Mouse (Mus musculus) megakaryocyte, embryonic 14.5 days (primary cell): Measurements from ENCODE around the gene Smad1. TPM values are rescaled to one million over a fixed set of nuclear protein-coding genes. Genes with fewer than 3 reads are reported as not detected.
A peak's percentile ranks its signal among the peaks of the same experiment; 100 is the strongest.

Source experiments
- H3K27me3 ChIP-seq: replicated peaks from 2 replicates; pipeline ENCODE3; 2012; ENCODE audit warnings: inconsistent platforms
- H3K36me3 ChIP-seq: replicated peaks from 2 replicates; pipeline ENCODE3; 2012; ENCODE audit warnings: low read length, inconsistent platforms, mixed read lengths
- H3K4me1 ChIP-seq: 2 replicates; pipeline ENCODE4 v1.6.1; 2012; ENCODE audit warnings: inconsistent platforms
- H3K4me3 ChIP-seq: replicated peaks from 2 replicates; pipeline ENCODE3; 2012; ENCODE audit warnings: moderate library complexity, mild to moderate bottlenecking, inconsistent platforms
- H3K9me3 ChIP-seq: 2 replicates; pipeline ENCODE4 v1.6.1; 2012; ENCODE audit warnings: inconsistent platforms
- FLI1 ChIP-seq: IDR thresholded peaks from 2 replicates; pipeline ENCODE4 v1.6.1; 2012; ENCODE audit warnings: low read length, inconsistent platforms, mixed read lengths
- GATA1 ChIP-seq: IDR thresholded peaks from 3 replicates; pipeline ENCODE4 v1.6.1; 2012; ENCODE audit warnings: mixed read lengths, low read length, inconsistent platforms, borderline replicate concordance
- polyA plus RNA-seq: library from polyadenylated mRNA; stranded (reverse); fragments of >175 nt; gene quantifications from 2 replicates; pipeline ENCODE4 v1.2.3, GENCODE M21; 2012; ENCODE audit warnings: low replicate concordance; ENCODE audit not compliant: insufficient read depth

The Smad1 gene
- polyA plus RNA-seq, 1 experiment: 8.0 TPM

DNA sequence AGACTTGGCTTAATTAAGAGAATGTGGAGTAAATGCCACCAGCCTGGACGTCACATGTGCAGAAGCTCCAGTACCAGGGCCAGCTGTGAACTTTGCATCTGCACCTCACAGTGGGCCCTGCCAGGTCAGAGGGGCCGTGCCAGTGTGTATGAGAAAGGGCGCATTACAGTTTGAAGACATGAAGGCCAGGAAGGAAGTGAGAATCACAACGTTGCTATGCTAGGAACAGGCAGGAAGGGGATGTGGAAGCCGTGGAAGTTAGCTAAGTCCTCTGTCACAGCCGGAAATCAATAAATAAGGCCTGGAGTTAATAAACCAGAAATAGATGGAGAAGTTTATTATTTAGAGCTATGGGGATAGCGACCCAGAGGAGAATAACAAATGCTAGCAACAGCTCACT lies 76.2 kb downstream of the Smad1 start:
- no peak for TF ChIP-seq FLI1
- Histone ChIP-seq H3K9me3 (no peaks in the 10 kb centered on the region), H3K4me3 (no peak overlapping the region), H3K36me3 (no peaks in the 10 kb centered on the region), H3K4me1 (peaks cover 8% of the 10 kb centered on the region; the same call in 1 of the 2 replicates), H3K27me3 (peaks cover 17% of the 10 kb centered on the region)

DNA sequence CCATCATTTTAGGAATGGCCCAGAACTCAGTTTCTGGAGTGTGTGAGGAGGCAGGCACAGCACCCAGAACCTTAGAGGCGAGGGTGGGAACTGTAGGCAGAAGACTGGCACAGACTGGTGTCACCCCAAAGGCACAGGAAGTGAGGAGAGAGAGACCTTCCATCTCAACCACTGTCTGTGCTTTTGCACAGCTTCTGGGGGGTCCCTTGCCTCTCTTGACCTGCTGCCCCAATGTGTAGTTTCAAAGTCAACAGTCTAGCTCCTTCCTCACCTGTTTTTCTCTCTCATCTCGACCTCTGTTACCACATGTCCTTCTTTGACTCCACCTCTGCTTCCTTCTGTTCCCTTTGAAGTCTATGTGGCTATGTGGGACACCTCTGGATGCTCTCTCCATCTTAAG lies 88.5 kb downstream of the Smad1 start:
- TF ChIP-seq FLI1 (no peak), GATA1 (no peak)
- no peaks in the 10 kb centered on the region for H3K36me3 ChIP-seq

DNA sequence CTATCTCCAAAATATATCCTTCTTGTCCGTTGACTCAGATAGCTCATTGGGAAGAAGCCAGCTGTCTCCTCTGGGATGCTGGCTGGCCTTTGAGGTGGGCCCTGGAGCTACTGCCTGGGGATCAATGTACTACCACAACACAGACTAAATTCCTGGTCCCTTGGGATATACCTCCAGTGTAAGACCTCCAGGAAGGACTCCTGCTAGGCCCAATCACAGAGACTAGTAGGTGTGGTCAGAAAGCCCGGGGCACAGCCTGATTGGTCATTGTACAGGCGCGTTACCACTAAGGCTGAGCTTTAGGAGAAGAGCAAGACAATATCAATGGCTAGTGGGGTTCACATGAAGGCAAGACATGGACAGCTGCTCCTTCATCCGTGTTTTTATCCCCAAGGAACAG lies 93.4 kb downstream of the Smad1 start:
- no peaks in the 10 kb centered on the region for H3K36me3 ChIP-seq
- H3K9me3 ChIP-seq: no peaks in the 10 kb centered on the region
- no peak overlapping the region for H3K4me3 ChIP-seq
- TF ChIP-seq FLI1: no peak
- TF ChIP-seq GATA1: no peak
- peaks cover 14% of the 10 kb centered on the region for H3K4me1 ChIP-seq
- no peaks in the 10 kb centered on the region for H3K27me3 ChIP-seq

More for the DNA sequence above, 88.5 kb downstream of the Smad1 start:
- Histone ChIP-seq H3K4me1 (peaks cover 6% of the 10 kb centered on the region; the same call in 1 of the 2 replicates), H3K27me3 (no peaks in the 10 kb centered on the region), H3K9me3 (no peaks in the 10 kb centered on the region), H3K4me3 (no peak overlapping the region)

DNA sequence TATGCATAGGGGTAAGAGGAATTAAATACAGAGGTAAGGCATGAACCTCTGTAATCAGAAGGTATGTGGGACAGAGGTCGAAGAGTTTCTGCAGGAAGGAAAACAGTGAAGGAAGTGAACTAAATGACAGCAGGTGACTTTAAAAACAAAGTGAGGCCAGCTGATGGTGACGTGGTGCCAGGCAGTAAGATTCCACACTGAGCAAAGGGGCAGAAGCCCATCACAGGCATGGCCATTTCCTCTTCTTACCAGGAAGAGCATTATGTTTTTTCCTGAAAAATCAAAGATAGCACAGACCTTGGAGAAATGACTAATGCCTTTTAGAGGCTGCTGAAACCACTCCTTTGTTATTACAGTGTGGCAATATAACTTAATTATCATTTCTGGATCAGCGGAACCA lies 97.8 kb downstream of the Smad1 start:
- Histone ChIP-seq H3K4me1 (peaks cover 13% of the 10 kb centered on the region), H3K36me3 (no peaks in the 10 kb centered on the region)
- TF ChIP-seq FLI1: no peak
- no peak for TF ChIP-seq GATA1

DNA sequence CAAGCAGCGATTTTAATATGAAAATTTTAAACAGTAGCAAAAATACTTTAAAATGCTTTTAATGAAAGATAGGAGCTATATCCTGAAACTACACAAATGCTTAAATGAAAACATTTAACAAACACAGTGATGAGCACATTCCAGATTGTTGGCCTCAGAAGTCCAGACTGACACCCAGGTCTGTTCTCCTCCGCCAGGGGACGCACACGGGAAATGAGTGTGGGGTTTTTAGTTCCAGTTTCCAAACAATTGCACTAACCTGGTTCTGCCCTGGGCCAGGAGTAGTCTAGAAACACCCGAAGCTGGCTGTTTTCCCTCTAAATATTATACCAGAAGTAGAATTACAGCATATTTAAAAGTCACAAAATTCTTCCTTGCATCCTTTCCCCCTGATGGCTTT lies 99.6 kb downstream of the Smad1 start:
- no peak for TF ChIP-seq FLI1
- no peak for TF ChIP-seq GATA1
- Histone ChIP-seq H3K9me3 (no peaks in the 10 kb centered on the region), H3K27me3 (no peaks in the 10 kb centered on the region), H3K4me3 (no peak overlapping the region), H3K36me3 (no peaks in the 10 kb centered on the region), H3K4me1 (peaks cover 24% of the 10 kb centered on the region)

More for the DNA sequence above, 97.8 kb downstream of the Smad1 start:
- Histone ChIP-seq H3K4me3 (no peak overlapping the region), H3K27me3 (no peaks in the 10 kb centered on the region), H3K9me3 (no peaks in the 10 kb centered on the region)

DNA sequence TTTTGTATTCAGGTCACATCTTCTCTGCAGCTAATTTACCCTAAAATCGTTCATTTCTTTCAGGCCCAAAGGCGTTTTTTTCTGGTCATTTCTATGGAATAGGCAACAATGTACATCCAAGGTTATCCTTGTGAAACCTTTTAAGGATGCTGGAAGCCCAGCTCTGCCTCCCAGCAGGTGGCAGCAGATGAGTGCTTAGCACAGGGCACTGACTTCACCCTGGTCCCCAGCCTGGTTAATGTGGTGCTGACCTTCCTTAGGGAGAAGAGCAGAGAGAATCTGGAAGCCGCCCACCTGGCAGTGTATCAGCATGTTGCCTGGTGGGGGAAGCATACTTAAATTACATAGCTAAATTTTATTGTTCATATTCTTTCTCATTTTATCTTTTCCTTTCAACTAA lies 101.6 kb downstream of the Smad1 start:
- Histone ChIP-seq H3K4me1 (peaks cover 35% of the 10 kb centered on the region), H3K4me3 (no peak overlapping the region), H3K27me3 (no peaks in the 10 kb centered on the region), H3K36me3 (no peaks in the 10 kb centered on the region), H3K9me3 (no peaks in the 10 kb centered on the region)
- TF ChIP-seq FLI1 (no peak), GATA1 (no peak)

DNA sequence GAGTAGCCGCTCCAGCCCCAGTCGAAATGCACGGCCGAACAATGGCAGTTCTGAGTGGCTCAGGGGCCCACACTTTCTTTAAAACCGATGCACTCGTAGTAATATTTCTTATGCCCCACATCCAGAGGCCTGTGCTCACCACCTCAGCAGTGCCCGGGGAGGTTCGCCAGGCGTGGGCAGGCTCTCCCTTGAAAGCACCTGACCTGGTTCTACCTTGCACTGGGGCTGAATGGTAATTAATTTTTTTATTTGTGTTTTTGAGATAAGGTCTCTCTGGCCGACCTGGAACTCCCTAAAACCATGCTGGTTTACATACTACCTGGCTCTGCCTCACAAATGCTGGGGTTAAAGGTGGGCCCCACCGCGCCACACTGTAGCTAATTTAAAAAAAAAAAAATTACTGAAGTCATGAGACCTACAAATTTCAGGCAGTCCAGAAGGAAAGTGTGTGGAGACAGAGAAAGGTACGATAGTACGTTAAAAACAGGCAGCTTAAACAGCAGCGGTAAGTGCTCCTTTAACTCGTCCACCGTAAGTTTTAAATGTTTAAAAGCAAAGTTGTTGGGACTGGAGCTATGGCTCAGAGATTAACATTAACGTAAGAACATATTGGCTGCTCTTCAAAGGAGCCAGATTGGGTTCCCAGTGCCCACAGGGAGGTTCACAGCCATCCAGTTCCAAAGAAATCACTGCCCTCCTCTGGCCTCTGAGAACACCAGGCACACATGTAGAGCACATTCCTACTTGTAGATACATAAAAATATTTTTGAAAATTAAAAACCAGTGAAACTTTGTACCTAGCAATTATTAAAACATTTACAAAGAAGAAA lies 103.8 kb downstream of the Smad1 start:
- H3K4me1 ChIP-seq: peaks cover 33% of the 10 kb centered on the region
- no peaks in the 10 kb centered on the region for H3K36me3 ChIP-seq
- peak overlapping the region; percentile 96 for H3K4me3 ChIP-seq
- TF ChIP-seq GATA1 (no peak), FLI1 (no peak)
- no peaks in the 10 kb centered on the region for H3K27me3 ChIP-seq
- H3K9me3 ChIP-seq: no peaks in the 10 kb centered on the region

DNA sequence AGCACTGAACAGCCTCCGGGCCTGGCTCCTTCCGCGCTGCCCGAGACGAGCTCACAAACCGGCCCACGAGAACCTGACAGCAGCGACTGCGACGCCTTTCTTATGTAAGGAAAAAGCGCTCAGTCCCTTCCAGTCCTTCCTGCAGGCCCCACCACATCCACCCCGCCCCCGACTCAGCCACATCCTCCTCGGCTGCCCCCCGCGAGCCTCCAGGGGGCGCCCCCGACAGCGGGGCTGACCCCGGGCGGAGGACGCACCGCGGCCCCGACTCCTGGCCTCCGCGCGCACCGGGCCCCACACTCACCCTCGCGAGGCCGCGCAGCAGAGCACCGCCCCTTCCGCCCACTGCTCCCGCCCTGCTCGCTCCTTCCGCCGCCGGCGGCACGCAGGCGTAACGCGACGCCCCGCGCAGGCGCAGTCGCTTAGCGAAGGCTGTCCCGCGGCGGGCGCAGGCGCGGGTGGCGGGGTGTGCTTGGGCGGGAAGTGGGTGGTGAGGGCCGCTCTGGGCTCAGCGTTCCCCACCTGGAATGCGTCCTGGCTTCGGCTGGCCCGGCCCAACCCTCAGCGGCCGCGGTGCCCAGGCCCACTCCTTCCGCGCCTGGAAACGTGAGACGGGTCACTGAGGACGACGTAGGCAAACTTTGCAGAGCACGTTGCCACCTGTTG lies 104.6 kb downstream of the Smad1 start, which contains the start of gene Mmaa:
Mmaa (minus strand) TSS at position 328 of the 666 bp plus-strand sequence.
- no peaks in the 10 kb centered on the region for H3K36me3 ChIP-seq
- no peaks in the 10 kb centered on the region for H3K27me3 ChIP-seq
- peak within 1 kb of the TSS; percentile 96 for H3K4me3 ChIP-seq
- no peaks in the 10 kb centered on the region for H3K9me3 ChIP-seq
- TF ChIP-seq GATA1 (no peak), FLI1 (peak; percentile 46; the same call in 1 of the 2 replicates)
- peaks cover 32% of the 10 kb centered on the region for H3K4me1 ChIP-seq

DNA sequence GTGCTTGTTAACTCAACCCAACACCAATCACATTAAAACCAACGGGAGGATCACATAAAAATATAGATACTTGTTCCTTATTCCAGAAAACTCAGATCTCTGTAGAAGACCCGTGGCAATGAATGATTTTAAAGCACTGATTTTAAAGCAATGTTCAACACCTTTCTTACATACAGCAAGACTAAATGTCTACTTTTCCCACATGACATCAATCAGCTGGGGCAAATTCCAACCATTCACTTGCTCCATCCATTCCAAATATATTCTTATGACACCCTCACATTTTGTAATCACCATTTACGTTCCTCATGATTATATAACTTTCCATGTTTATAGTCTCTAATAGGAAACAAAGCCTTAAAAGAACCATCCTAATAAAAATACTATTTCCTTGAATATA lies 105.5 kb downstream of the Smad1 start:
- no peaks in the 10 kb centered on the region for H3K36me3 ChIP-seq
- no peak for TF ChIP-seq FLI1
- no peak for TF ChIP-seq GATA1
- H3K4me3 ChIP-seq: peak overlapping the region; percentile 96
- peaks cover 37% of the 10 kb centered on the region for H3K4me1 ChIP-seq
- H3K9me3 ChIP-seq: no peaks in the 10 kb centered on the region
- H3K27me3 ChIP-seq: no peaks in the 10 kb centered on the region

DNA sequence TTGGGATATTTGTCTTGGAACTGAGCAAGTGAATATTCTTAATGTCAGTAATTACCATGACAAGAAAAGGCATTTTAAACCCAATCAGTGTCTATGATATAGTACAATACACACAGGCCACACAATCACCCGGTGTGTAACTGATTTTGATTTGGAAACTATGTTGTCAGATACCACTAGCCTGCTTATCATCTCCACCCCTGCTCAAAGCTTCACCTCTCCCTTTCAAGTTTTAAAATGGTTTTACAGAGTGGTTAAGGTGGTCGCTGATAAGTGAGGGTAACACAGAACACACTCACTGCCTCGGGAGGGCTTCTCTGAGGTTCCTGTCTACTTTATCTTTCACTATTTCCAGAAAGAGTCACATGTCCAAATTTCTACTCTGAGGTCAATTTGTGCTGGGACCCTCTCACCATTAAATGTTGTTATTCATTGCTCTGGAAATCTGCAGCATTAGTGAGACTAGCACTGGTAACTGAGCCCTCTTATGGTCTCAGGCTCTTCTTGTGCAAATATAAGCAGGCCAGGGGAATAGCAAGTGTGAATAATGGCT lies 106.5 kb downstream of the Smad1 start:
- Histone ChIP-seq H3K4me3 (peak overlapping the region; percentile 19), H3K27me3 (no peaks in the 10 kb centered on the region), H3K9me3 (no peaks in the 10 kb centered on the region), H3K4me1 (peaks cover 41% of the 10 kb centered on the region), H3K36me3 (no peaks in the 10 kb centered on the region)
- TF ChIP-seq FLI1 (no peak), GATA1 (no peak)
